11 mouse cellular contexts compared by ENCODE assay signal in the genomic region with DNA sequence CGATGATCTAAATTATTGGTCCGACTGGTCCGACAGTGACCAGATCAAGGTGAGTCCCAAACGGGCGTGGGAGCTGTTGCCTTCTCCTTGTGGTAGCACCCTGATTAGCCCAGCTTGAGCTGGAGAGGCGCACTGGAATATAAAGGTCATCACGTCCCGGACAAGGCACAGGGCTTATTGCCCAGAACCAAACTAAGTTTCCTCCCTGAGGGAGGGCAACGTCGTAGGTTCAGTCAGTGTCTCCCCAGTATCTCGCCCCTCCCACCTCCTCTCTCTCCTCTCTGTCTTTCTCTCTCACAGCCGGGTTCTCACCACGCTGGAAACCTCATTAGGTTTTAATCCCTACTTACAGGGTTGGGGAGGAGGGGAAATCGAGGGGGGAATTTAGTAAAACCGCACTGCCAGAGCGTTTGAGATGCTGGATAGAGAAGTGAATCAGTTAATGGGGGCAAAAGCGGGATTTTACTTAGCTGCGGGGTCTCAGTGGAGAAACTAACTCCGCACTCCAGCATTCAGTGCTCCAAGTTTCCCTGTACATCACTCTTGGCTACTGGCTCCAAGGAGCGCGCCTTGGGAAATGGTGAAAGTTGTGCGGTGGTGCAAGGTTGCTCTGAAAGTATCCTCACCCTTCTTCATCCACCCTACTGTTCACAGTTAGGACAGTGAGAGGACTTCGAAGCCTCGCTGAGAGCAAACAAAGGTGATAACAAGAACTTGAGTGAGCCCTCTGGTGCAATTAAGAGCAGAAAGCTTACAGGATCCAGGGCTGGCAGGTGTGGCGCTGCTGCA. TPM values are rescaled to one million over a fixed set of nuclear protein-coding genes. Genes with fewer than 3 reads are reported as not detected.
DNase-seq lines count a peak whose midpoint lies in the region; ATAC-seq and TF ChIP-seq lines count a peak whose summit lies in the region.
"Had no signal": no experiment of that assay in that cellular context is flagged by ENCODE, and none has a peak within 500 bp of the region (broad histone marks: within the 10 kb centered on the region; RNA-seq: fewer than 3 reads in every experiment).

No protein-coding gene starts in this region.

- DNase-seq in kidney, postnatal 0 days (ENCODE audit: low spot score) = no peak
- DNase-seq in kidney, adult 8-10 months = no peak
- peak; percentile 51 for DNase-seq in limb, embryonic 11.5 days (ENCODE audit: low spot score)
- DNase-seq in lung, postnatal 10 days = no peak
- no peak for DNase-seq in left cerebral cortex, adult 8-10 months (ENCODE audit: low spot score in 2 of 2)
- no peak for DNase-seq in lung, postnatal 25 days (ENCODE audit: low spot score)
- DNase-seq: cerebellum, adult 11-12 months; thymus, postnatal 14 days had no signal

- H3K4me1 ChIP-seq in kidney, postnatal 0 days (replicated peaks; ENCODE audit: insufficient read depth, low read length) = peaks cover 5% of the 10 kb centered on the region; the same call in 1 of the 2 replicates
- H3K4me1 ChIP-seq in embryonic facial prominence, embryonic 15.5 days = peaks cover 20% of the 10 kb centered on the region
- H3K4me1 ChIP-seq in limb, embryonic 11.5 days (ENCODE audit: control insufficient read depth, insufficient read depth, low read length) = peaks cover 14% of the 10 kb centered on the region
- no peaks in the 10 kb centered on the region for H3K4me1 ChIP-seq in small intestine, adult 2 months (ENCODE audit: control insufficient read depth, insufficient read depth, insufficient read length, low read length)

- no peak overlapping the region for H3K9ac ChIP-seq in kidney, postnatal 0 days (ENCODE audit: low read depth, low read length)
- no peak overlapping the region for H3K9ac ChIP-seq in embryonic facial prominence, embryonic 15.5 days
- no peak overlapping the region for H3K9ac ChIP-seq in limb, embryonic 11.5 days (ENCODE audit: low read length)

- 0 out of 2 replicates have a peak overlapping the region, but pooled peaks have one; percentile 20 for H3K4me3 ChIP-seq in kidney, postnatal 0 days (replicated peaks; ENCODE audit: low read depth, low read length)
- H3K4me3 ChIP-seq in embryonic facial prominence, embryonic 15.5 days (replicated peaks) = peak overlapping the region; percentile 41
- peak overlapping the region; percentile 28 for H3K4me3 ChIP-seq in limb, embryonic 11.5 days (ENCODE audit: low read depth, low read length)
- H3K4me3 ChIP-seq in small intestine, adult 2 months (ENCODE audit: low read depth, low read length) = peak overlapping the region; percentile 23; the same call in 1 of the 2 replicates

- H3K27me3 ChIP-seq in kidney, postnatal 0 days (ENCODE audit: insufficient read depth, low read length) = peaks cover 29% of the 10 kb centered on the region
- H3K27me3 ChIP-seq in embryonic facial prominence, embryonic 15.5 days = peaks cover 36% of the 10 kb centered on the region
- H3K27me3 ChIP-seq in limb, embryonic 11.5 days (ENCODE audit: control insufficient read depth, insufficient read depth, low read length) = peaks cover 27% of the 10 kb centered on the region
- H3K27me3 ChIP-seq in small intestine, adult 2 months (ENCODE audit: control insufficient read depth, insufficient read depth, low read length) = peaks cover 4% of the 10 kb centered on the region; the same call in 1 of the 2 replicates

- 2% methylated on average over 25 of the region's 25 CpGs for WGBS in kidney, postnatal 0 days
- 1% methylated on average over 25 of the region's 25 CpGs for WGBS in embryonic facial prominence, embryonic 15.5 days
- WGBS in limb, embryonic 11.5 days = 1% methylated on average over 25 of the region's 25 CpGs
- 3% methylated on average over 25 of the region's 25 CpGs for WGBS in small intestine, adult 2 months

- no peaks in the 10 kb centered on the region for H3K36me3 ChIP-seq in kidney, postnatal 0 days (ENCODE audit: insufficient read depth, low read length)
- no peaks in the 10 kb centered on the region for H3K36me3 ChIP-seq in embryonic facial prominence, embryonic 15.5 days
- no peaks in the 10 kb centered on the region for H3K36me3 ChIP-seq in limb, embryonic 11.5 days (ENCODE audit: control insufficient read depth, insufficient read depth, low read length)
- H3K36me3 ChIP-seq in small intestine, adult 2 months (ENCODE audit: control insufficient read depth, insufficient read depth, low read length) = no peaks in the 10 kb centered on the region

- H3K9me3 ChIP-seq in kidney, postnatal 0 days (replicated peaks; ENCODE audit: low read length) = no peaks in the 10 kb centered on the region
- H3K9me3 ChIP-seq in embryonic facial prominence, embryonic 15.5 days (replicated peaks) = no peaks in the 10 kb centered on the region
- no peaks in the 10 kb centered on the region for H3K9me3 ChIP-seq in limb, embryonic 11.5 days (ENCODE audit: control insufficient read depth, low read length)

- H3K27ac ChIP-seq in kidney, postnatal 0 days = no peak overlapping the region
- no peak overlapping the region for H3K27ac ChIP-seq in embryonic facial prominence, embryonic 15.5 days (replicated peaks)
- H3K27ac ChIP-seq in limb, embryonic 11.5 days (replicated peaks; ENCODE audit: low read depth, low read length) = no peak overlapping the region
- no peak overlapping the region for H3K27ac ChIP-seq in small intestine, adult 2 months (ENCODE audit: insufficient read depth, low read depth, low read length)

- TF ChIP-seq POLR2A in small intestine, adult 2 months (IDR thresholded peaks at IDR 0.05; ENCODE audit: low read depth, low read length) = no peak

- ATAC-seq in kidney, postnatal 0 days (replicated peaks; ENCODE audit: low FRiP score, low read depth) = no peak
- no peak for ATAC-seq in embryonic facial prominence, embryonic 15.5 days (ENCODE audit: insufficient number of reproducible peaks, low FRiP score, low TSS enrichment, low read depth)
- 0 out of 2 replicates have a peak, but pooled peaks have one; percentile 42 for ATAC-seq in limb, embryonic 11.5 days (ENCODE audit: insufficient number of reproducible peaks, low FRiP score, low TSS enrichment, low read depth)

- TF ChIP-seq CTCF in kidney, postnatal 0 days (IDR thresholded peaks at IDR 0.05; ENCODE audit: low read depth) = no peak
- no peak for TF ChIP-seq CTCF in small intestine, adult 2 months (IDR thresholded peaks at IDR 0.05; ENCODE audit: extremely low read depth, insufficient read length, insufficient replicate concordance, low read depth, low read length)

- H3K4me2 ChIP-seq in kidney, postnatal 0 days (ENCODE audit: low read length) = peak overlapping the region; percentile 46
- peak overlapping the region; percentile 57 for H3K4me2 ChIP-seq in embryonic facial prominence, embryonic 15.5 days (replicated peaks)
- H3K4me2 ChIP-seq in limb, embryonic 11.5 days (ENCODE audit: low read depth, severe bottlenecking) = peak overlapping the region; percentile 55

RNA-seq across cellular contexts. Expression of gene Tac1, which starts 1.2 kb away (rescaled TPM):
- 0.24 and 0.68 TPM in 2 replicates for polyA plus RNA-seq in kidney, postnatal 0 days (2015; fragmentation: Nextera tagmentation; extraction: Ambion mirVana)
- polyA plus RNA-seq in embryonic facial prominence, embryonic 15.5 days (2015; fragmentation: Nextera tagmentation; extraction: Ambion mirVana) = 8.4 and 11.9 TPM in 2 replicates
- polyA plus RNA-seq in limb, embryonic 11.5 days (2014; fragmentation: Nextera tagmentation; extraction: Ambion mirVana) = 6.8 and 9.6 TPM in 2 replicates
- 1.9 and 3.8 TPM in 2 replicates for polyA plus RNA-seq in small intestine, adult 2 months (2012; rRNA removed)
- 100 to 1,000 TPM in 2 of 4 experiments, 10 to 100 TPM in 2; 88.2 to 115 (median 98.7) TPM for total RNA-seq in left cerebral cortex, adult 8-10 months (2022)
- total RNA-seq: ES-E14 had no signal
